Mouse (Mus musculus): Measurements from ENCODE around the gene Snap91. TPM values are rescaled to one million over a fixed set of nuclear protein-coding genes. Genes with fewer than 3 reads are reported as not detected.

The Snap91 gene
- polyA plus RNA-seq, 1 experiment from 2014 or later: 0.45 TPM

GRCm38 (mm10) chr9:86799099-86799498 lies 81.4 kb downstream of the Snap91 start:
- DNase-seq (ENCODE audit: low spot score) (no peak), ATAC-seq (no peak)
- Histone ChIP-seq H3K4me3 (ENCODE audit: low read depth, low read length) (no peak overlapping the region), H3K4me1 (ENCODE audit: insufficient read depth, low read depth, low read length) (no peaks in the 10 kb centered on the region), H3K36me3 (ENCODE audit: insufficient read depth, low read length) (no peaks in the 10 kb centered on the region), H3K9ac (replicated peaks; ENCODE audit: low read depth) (no peak overlapping the region), H3K4me2 (replicated peaks; ENCODE audit: low read depth, low read length) (no peak overlapping the region), H3K27ac (ENCODE audit: low read length) (no peak overlapping the region), H3K27me3 (replicated peaks; ENCODE audit: insufficient read depth, low read length) (no peaks in the 10 kb centered on the region), H3K9me3 (ENCODE audit: low read length) (no peaks in the 10 kb centered on the region)
- TF ChIP-seq EP300 (IDR thresholded peaks at IDR 0.05) (no peak), CTCF (IDR thresholded peaks at IDR 0.05) (no peak)
- 69% methylated on average over 7 of the region's 7 CpGs for WGBS

GRCm38 (mm10) chr9:86798686-86799085 lies 81.8 kb downstream of the Snap91 start:
- no peak for TF ChIP-seq CTCF (IDR thresholded peaks at IDR 0.05)
- no peak for TF ChIP-seq EP300 (IDR thresholded peaks at IDR 0.05)
- H3K9ac ChIP-seq (replicated peaks; ENCODE audit: low read depth): no peak overlapping the region
- H3K4me1 ChIP-seq (ENCODE audit: insufficient read depth, low read depth, low read length): no peaks in the 10 kb centered on the region
- ATAC-seq (no peak), DNase-seq (ENCODE audit: low spot score) (no peak)
- H3K4me3 ChIP-seq (ENCODE audit: low read depth, low read length): no peak overlapping the region
- 35% methylated on average over 7 of the region's 7 CpGs for WGBS
- no peaks in the 10 kb centered on the region for H3K36me3 ChIP-seq (ENCODE audit: insufficient read depth, low read length)
- no peak overlapping the region for H3K4me2 ChIP-seq (replicated peaks; ENCODE audit: low read depth, low read length)
- H3K9me3 ChIP-seq (ENCODE audit: low read length): no peaks in the 10 kb centered on the region
- H3K27me3 ChIP-seq (replicated peaks; ENCODE audit: insufficient read depth, low read length): no peaks in the 10 kb centered on the region
- H3K27ac ChIP-seq (ENCODE audit: low read length): no peak overlapping the region

GRCm38 (mm10) chr9:86798129-86798528 lies 82.3 kb downstream of the Snap91 start:
- Histone ChIP-seq H3K27ac (ENCODE audit: low read length) (no peak overlapping the region), H3K9me3 (ENCODE audit: low read length) (no peaks in the 10 kb centered on the region), H3K36me3 (ENCODE audit: insufficient read depth, low read length) (no peaks in the 10 kb centered on the region), H3K9ac (replicated peaks; ENCODE audit: low read depth) (no peak overlapping the region), H3K4me2 (replicated peaks; ENCODE audit: low read depth, low read length) (no peak overlapping the region), H3K27me3 (replicated peaks; ENCODE audit: insufficient read depth, low read length) (no peaks in the 10 kb centered on the region), H3K4me3 (ENCODE audit: low read depth, low read length) (no peak overlapping the region), H3K4me1 (ENCODE audit: insufficient read depth, low read depth, low read length) (no peaks in the 10 kb centered on the region)
- DNase-seq (ENCODE audit: low spot score) (no peak), ATAC-seq (no peak)
- WGBS: 89% methylated on average over 5 of the region's 5 CpGs
- no peak for TF ChIP-seq EP300 (IDR thresholded peaks at IDR 0.05)
- no peak for TF ChIP-seq CTCF (IDR thresholded peaks at IDR 0.05)

DNA sequence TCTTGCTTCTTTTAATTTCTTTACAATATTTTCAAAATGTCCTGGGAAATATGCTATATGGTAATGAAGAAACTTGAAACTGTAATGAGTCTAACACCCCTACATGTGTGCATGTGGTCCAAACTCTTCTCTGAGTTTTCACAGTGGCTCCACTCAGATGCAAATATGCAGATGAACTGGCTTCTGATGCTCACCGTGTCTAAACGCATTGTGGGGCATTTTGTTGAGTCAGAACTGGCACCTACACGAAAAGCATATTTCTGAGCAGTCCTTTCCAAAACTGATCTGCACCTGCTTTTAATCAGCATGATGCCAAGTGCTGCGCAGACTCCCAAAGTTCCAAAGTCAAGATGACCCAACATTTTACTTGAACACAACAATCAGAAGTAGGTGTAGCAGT lies 82.9 kb downstream of the Snap91 start:
- H3K4me3 ChIP-seq (ENCODE audit: low read depth, low read length): no peak overlapping the region
- H3K4me1 ChIP-seq (ENCODE audit: insufficient read depth, low read depth, low read length): no peaks in the 10 kb centered on the region
- no peak overlapping the region for H3K27ac ChIP-seq (ENCODE audit: low read length)
- no peaks in the 10 kb centered on the region for H3K36me3 ChIP-seq (ENCODE audit: insufficient read depth, low read length)
- 81% methylated on average over 4 of the region's 4 CpGs for WGBS
- no peak for ATAC-seq
- TF ChIP-seq CTCF (IDR thresholded peaks at IDR 0.05): no peak
- no peak for TF ChIP-seq EP300 (IDR thresholded peaks at IDR 0.05)
- no peaks in the 10 kb centered on the region for H3K9me3 ChIP-seq (ENCODE audit: low read length)
- no peaks in the 10 kb centered on the region for H3K27me3 ChIP-seq (replicated peaks; ENCODE audit: insufficient read depth, low read length)
- no peak overlapping the region for H3K9ac ChIP-seq (replicated peaks; ENCODE audit: low read depth)
- H3K4me2 ChIP-seq (replicated peaks; ENCODE audit: low read depth, low read length): no peak overlapping the region
- no peak for DNase-seq (ENCODE audit: low spot score)

GRCm38 (mm10) chr9:86795236-86795635 lies 85.2 kb downstream of the Snap91 start:
- 73% methylated on average over 3 of the region's 3 CpGs for WGBS
- no peak for ATAC-seq
- H3K9me3 ChIP-seq (ENCODE audit: low read length): no peaks in the 10 kb centered on the region

GRCm38 (mm10) chr9:86791927-86792326 lies 88.5 kb downstream of the Snap91 start:
- H3K27ac ChIP-seq (ENCODE audit: low read length): no peak overlapping the region
- no peak for DNase-seq (ENCODE audit: low spot score)
- WGBS: 64% methylated on average over 7 of the region's 7 CpGs

More at GRCm38 (mm10) chr9:86795236-86795635, 85.2 kb downstream of the Snap91 start:
- H3K27ac ChIP-seq (ENCODE audit: low read length): no peak overlapping the region
- no peak overlapping the region for H3K4me3 ChIP-seq (ENCODE audit: low read depth, low read length)
- TF ChIP-seq CTCF (IDR thresholded peaks at IDR 0.05): no peak
- TF ChIP-seq EP300 (IDR thresholded peaks at IDR 0.05): no peak
- no peaks in the 10 kb centered on the region for H3K4me1 ChIP-seq (ENCODE audit: insufficient read depth, low read depth, low read length)
- H3K4me2 ChIP-seq (replicated peaks; ENCODE audit: low read depth, low read length): no peak overlapping the region
- DNase-seq (ENCODE audit: low spot score): no peak
- no peaks in the 10 kb centered on the region for H3K36me3 ChIP-seq (ENCODE audit: insufficient read depth, low read length)
- H3K27me3 ChIP-seq (replicated peaks; ENCODE audit: insufficient read depth, low read length): no peaks in the 10 kb centered on the region
- no peak overlapping the region for H3K9ac ChIP-seq (replicated peaks; ENCODE audit: low read depth)

GRCm38 (mm10) chr9:86789186-86789585 lies 91.3 kb downstream of the Snap91 start:
- Histone ChIP-seq H3K9me3 (ENCODE audit: low read length) (no peaks in the 10 kb centered on the region), H3K4me3 (ENCODE audit: low read depth, low read length) (no peak overlapping the region), H3K36me3 (ENCODE audit: insufficient read depth, low read length) (no peaks in the 10 kb centered on the region), H3K9ac (replicated peaks; ENCODE audit: low read depth) (no peak overlapping the region), H3K27me3 (replicated peaks; ENCODE audit: insufficient read depth, low read length) (no peaks in the 10 kb centered on the region), H3K27ac (ENCODE audit: low read length) (no peak overlapping the region), H3K4me2 (replicated peaks; ENCODE audit: low read depth, low read length) (no peak overlapping the region), H3K4me1 (ENCODE audit: insufficient read depth, low read depth, low read length) (no peaks in the 10 kb centered on the region)
- WGBS: 59% methylated on average over 6 of the region's 6 CpGs
- TF ChIP-seq EP300 (IDR thresholded peaks at IDR 0.05): no peak
- TF ChIP-seq CTCF (IDR thresholded peaks at IDR 0.05): no peak
- no peak for ATAC-seq
- no peak for DNase-seq (ENCODE audit: low spot score)

More at GRCm38 (mm10) chr9:86791927-86792326, 88.5 kb downstream of the Snap91 start:
- Histone ChIP-seq H3K27me3 (replicated peaks; ENCODE audit: insufficient read depth, low read length) (no peaks in the 10 kb centered on the region), H3K4me1 (ENCODE audit: insufficient read depth, low read depth, low read length) (no peaks in the 10 kb centered on the region), H3K4me2 (replicated peaks; ENCODE audit: low read depth, low read length) (no peak overlapping the region), H3K4me3 (ENCODE audit: low read depth, low read length) (no peak overlapping the region), H3K9me3 (ENCODE audit: low read length) (no peaks in the 10 kb centered on the region), H3K36me3 (ENCODE audit: insufficient read depth, low read length) (no peaks in the 10 kb centered on the region), H3K9ac (replicated peaks; ENCODE audit: low read depth) (no peak overlapping the region)
- no peak for ATAC-seq
- no peak for TF ChIP-seq EP300 (IDR thresholded peaks at IDR 0.05)
- no peak for TF ChIP-seq CTCF (IDR thresholded peaks at IDR 0.05)

Measured in lung, postnatal 0 days (tissue).